Mouse (Mus musculus): Measurements from ENCODE around the gene D230025D16Rik.

D230025D16Rik gene

DNA sequence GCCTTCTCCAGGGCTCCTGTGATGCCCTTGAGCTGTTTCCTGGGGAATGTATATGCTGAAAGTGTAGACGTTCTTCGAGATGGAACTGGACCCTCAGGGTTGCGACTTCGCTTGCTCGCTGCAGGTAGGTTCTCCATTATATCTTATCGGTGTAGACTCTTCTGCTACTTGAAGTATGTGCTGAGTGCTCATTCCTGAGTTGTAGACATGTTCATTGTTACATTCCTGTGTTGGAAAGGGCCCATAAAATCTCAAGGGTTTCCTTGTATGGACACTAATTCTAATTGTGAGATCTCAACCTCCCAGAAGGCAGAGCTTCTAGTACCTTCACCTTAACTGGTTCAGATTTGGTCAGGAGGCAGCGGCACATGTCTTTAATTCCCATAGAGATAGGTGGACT is 16.1 kb downstream of the D230025D16Rik start:
- DNase-seq, result no peak

DNA sequence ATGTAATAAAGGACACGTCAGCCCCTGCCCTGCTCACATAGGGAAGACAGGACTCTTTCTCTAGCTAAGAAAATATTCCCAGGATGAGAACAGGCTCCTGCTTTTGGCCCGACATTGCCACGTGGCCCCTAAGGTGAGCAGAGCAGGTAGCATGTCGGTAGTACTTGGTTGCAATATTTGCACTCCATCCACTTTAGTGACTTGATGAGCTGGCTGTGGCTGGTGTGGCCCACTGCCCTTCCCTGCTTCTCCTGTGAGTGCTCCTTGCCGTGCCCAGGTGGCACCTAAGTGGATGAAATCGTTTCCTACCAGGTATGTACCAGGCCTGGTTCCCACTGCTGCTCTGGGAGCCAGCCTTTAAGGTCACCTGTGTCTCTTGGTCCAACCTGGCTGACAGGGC is 27.0 kb downstream of the D230025D16Rik start:
- no peak for DNase-seq

DNA sequence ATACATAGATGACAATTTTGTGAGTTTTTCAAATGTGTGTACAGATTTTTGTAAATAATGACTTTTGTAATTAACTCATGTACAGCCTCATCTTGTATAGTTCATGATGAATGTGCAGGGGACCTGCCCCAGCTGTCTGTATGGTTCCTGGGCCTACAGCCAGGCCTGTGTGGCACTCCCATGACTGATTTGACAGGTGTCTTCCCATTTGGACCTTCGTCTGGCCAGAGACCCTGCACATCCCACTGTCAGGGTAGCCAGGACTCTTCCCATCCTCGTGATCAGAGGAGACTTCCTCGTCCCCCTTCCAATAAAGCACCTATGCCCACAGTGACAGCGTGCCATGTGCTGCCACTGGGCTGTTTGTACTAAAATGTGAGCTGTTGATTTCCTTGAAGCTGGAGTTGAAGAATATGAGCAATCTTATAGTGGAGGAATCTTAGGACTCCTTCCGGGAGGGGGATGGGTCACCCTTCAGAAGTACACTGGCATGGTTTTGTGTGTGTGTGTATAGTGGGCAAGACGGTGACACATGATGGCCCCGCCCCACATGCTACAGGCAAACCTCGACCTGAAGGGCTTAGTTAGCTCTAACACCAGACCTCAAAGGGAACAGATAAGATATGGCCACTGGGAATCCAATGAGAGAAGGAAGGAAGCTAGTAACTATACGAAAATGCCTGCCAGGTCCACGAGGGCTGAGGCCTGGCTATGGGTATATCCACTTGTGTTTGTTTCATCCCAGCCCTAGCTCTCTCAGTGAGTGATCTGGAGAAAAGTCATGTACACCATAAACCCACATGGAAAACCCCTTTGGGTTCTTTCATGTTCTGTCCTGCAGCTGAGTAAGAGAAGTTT is 28.0 kb downstream of the D230025D16Rik start:
- no peak for DNase-seq

DNA sequence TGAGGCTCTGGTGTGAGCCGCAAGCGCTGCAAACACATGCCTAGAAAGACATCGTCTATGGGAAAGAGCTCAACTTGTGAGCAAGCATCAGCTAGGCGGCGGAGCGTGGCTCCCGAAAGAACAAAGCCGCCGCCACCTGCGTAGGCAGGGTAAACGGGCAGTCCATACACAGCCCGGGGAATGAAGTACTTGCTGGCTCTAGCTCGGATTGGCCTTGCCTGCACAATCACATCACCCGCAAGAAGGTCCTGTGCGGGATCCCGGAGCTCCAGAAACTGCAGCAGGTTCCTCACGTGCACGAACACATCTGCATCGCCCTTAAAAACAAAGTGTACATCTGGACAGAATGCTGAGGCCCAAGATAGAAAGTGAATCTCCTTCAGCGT is 28.8 kb downstream of the D230025D16Rik start:
- DNase-seq, result peak; percentile 31

DNA sequence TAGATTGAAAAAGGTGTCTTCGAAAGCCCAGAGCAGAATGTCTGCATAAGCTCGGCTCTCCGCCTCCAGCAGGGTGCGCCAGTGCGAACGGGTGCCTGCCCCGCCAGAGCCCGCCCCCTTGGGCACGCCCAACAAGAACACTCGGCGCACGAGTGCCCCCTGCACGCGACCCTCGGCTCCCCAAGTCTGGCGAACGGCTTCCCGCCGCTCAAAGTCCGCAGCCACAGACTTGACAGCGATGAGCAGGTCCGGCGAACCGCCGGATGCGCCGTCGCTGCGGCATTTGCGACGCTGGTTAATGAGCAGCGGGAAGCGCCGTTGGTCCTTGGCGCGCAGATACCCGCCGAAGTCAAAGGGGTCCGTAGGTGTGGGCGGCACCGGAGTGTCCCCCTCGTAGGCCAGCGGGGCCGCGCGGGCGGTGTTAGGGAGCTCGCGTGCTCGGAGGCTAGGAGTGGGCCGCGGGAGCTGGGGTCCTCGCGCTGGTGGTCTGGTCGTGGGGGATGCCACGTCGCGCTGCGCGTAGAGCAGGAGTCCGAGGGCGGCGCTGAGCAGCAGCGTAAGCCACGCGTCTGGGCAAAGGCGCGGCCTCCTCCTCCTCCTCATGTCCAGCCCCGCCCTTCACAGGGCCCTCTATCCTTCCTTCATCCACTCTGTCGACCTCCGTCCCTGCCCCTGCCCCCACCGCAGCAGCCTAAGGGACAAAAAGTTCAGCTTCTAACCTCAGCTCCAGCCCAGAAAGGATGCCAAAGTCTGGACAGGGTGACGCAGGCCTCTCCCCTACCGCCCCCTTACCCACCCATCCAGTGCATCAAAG is 29.4 kb downstream of the D230025D16Rik start:
- peak; percentile 97 for DNase-seq

DNA sequence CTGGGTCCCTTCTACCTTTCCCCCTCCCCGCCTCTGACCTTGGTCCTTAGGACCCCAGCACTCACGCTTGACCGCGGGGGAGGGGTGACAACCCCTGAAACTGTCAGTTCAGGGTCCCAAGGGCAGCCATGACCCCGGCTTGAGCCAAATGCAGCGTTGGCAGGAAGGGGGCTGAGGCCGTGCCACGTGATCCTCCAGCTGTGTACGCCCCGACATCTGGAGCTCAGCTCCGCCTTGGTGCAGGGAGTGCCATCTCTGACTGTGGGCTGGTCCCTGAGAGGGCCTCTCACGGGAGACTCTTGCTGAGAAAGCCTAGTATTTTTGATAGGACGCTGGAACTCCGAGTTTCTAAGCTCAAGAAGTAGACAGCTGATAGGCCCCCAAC is 30.0 kb downstream of the D230025D16Rik start, which contains the start of gene B3gnt9:
TSS of gene B3gnt9 (minus strand) at position 188 of the 385 bp plus-strand sequence.
- no peak for DNase-seq

DNA sequence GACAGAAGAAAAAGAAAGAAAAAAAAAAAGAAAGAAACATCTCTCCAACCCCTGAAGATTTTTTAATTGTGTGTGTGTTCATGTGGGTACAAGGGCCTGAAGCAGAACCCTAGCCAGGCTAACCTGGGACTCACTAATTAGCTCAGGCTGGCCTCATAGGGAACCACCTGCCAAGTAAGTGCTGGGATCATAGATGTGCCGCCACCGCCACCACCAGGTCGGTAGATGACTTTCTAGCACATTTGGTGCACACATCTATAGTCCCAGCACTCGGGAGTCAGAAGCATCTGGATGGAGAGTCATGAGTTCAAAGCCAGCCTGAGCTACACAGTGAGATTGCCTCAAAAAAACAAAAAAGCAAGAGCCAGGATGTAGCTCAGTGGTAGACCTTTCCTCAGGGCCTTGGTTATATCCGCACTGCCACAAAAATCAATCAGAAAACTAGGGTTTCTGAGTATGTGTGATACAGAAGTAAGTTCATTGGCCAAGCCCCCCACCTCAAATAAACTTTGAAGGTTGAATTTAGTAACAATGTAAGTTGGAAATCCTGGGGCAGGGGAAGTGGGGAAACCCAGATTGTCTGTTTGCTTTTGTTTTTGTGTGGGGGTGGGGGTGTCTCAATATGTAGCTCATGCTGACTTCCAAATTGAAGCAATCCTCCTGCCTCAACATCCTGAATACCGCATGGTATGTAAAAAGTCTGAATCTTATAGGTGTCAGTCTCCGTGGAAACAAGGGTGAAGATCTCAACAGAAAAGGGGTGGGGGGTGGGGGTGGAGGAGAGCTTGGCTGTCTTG is 32.6 kb downstream of the D230025D16Rik start:
- no peak for DNase-seq

DNA sequence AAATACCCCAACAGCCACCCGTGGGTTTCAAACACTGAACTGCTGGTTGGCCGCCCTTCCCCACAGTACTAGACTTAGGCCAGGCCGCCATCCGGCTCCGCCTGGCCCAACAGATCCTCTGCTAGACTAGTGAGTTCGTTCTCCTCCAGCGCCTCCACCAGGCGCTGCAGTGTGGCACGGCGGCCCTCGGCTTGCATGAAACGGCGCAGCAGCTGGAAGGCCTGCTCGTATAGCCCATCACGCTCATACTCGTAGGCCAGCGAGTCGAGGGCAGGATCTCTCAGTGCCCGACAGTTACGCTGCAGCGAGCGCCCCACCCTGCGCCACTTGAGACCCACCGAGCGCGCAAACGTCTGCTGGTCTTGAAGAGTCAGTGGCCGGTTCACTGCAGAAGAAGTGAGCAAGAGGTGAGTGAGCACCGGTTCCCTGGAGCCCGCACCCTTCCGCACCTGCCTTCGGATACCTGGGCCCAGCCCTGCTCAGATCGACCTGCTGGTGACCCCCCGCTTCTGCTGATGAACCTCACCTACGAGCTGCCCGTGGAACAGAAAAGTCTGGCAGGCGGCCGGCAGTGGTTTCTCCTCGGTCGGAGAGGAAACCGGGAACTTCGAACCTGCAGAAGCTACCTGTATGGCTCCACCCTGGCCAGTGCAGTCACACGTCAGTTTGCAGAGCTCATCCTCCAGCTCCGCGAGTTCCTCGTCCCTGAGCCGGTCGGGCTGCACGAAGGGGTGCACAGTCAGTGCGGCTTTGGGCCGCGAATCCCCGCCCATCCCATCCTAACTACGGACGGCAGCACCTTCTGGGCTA is 34.2 kb downstream of the D230025D16Rik start:
- no peak for DNase-seq

DNA sequence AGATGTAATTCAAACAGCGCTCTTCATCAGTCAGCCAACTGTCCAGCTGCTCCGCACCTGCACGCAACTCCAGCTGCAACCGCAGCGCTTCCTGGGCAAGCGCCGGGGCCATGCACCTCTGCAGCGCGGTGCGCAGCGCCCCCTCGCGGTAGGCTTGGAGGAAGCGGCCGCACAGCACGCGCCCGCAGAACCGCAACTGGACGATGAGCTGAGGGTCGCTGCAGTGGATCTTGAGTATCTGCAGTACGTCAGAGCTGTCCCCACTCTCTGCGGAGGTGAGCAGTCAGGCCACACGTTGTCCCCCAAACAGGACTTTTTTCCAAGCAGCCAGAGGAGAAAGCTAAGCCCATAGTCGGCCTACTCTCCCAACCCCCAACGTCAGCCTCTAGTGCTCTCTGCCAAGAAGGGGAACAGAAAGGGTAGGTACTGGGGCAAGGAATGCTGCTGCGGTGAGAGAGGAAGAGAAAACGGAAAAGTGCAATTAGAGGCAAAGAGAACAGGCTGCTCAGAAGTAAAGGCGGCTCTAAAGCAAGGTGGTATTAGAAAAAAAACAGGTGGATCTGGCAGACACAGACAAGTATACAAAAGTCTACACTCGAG is 34.9 kb downstream of the D230025D16Rik start:
- DNase-seq, result peak; percentile 83

DNA sequence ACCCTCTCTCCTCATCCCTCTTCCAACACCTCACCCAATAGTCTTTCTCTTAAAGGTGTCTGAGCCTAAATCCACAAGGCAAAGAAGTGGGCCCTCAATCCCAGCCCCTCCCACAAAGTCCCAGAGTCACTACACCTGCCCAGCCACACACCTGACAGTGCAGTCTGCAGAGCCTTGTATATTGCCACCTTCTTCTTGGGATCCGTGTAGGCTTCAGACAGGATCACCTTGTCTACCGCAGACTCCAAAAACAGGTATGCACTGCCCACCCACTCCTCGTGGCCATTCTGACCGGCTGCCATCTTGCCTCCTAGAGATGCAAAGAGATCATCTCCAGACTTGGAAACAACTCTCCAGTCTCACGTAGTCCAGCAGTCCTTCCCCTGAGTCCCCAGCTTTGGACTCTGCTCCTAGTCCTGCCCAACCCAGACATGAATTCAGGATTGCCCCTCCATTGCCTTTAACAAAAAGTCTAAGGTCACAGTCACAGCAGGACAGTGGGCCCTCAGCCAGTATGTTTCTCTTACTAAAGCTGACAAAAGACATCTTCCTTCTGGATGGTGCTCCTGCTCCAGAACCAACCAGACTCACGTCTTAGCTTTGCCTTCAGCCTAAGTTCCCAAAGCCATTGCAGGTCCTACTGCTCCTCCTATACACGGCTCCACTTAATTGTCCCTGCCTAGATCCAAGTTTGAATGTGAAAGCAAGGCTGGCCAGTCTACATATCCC is 35.6 kb downstream of the D230025D16Rik start:
- no peak for DNase-seq

DNA sequence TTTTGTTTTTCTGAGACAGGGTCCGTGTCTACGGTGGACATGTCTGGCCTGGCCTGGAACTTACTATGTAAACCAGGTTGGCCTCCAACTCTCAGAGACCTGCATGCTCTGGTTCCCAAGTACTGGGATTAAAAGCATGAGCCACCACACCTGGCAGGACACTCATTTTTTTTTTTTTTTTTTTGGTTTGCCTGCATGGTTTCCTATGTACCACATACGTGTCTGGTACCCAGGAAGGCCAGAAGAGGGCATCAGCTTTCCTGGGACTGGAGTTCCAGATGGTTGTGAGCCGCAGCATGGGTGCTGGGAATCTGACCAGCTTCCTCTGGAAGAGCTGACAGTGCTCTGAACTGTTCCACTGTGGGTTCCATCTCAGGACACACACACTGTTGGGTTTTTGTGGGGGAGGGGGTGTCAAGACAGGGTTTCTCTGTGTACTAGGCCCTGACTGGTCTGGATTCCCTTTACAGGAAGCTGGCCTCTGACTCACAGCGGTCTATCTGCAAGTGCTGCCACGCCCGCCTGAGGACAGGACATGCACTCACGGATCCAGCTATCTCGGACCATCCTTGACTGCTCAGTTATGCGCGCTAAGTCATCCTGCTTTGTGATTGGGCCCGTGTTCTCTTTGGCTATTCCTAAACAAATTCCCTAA is 36.5 kb downstream of the D230025D16Rik start:
- DNase-seq, result no peak

DNA sequence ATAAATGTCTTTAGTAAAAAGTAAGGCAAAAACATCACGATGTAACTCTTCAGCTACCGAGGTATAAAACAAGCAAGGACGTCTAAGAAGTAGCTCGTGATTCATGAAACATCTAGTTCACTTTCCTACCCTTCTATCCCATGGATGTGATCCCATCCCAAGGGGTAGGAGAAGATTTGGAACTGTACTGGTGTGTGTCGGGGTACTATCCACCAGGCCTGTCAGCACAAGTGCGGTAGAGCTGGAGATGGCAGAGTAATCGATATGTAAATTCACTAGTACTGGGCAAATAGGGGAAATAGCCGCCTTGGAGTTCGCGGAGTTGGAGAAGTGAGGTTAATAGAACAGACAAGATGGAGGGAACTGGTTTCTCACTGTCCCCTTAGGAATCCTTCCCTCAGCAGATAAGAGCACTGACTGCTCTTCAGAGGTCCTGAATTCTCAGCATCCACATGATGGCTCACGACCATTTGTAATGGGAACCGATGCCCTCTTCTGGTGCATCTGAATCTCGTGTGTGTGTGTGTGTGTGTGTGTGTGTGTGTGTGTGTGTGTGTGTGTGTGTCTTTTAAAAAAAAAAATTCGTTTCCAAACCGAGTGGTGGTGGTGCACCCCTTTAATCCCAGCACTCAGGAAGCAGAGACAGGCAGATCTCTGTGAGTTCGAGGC is 38.4 kb downstream of the D230025D16Rik start:
- no peak for DNase-seq

DNA sequence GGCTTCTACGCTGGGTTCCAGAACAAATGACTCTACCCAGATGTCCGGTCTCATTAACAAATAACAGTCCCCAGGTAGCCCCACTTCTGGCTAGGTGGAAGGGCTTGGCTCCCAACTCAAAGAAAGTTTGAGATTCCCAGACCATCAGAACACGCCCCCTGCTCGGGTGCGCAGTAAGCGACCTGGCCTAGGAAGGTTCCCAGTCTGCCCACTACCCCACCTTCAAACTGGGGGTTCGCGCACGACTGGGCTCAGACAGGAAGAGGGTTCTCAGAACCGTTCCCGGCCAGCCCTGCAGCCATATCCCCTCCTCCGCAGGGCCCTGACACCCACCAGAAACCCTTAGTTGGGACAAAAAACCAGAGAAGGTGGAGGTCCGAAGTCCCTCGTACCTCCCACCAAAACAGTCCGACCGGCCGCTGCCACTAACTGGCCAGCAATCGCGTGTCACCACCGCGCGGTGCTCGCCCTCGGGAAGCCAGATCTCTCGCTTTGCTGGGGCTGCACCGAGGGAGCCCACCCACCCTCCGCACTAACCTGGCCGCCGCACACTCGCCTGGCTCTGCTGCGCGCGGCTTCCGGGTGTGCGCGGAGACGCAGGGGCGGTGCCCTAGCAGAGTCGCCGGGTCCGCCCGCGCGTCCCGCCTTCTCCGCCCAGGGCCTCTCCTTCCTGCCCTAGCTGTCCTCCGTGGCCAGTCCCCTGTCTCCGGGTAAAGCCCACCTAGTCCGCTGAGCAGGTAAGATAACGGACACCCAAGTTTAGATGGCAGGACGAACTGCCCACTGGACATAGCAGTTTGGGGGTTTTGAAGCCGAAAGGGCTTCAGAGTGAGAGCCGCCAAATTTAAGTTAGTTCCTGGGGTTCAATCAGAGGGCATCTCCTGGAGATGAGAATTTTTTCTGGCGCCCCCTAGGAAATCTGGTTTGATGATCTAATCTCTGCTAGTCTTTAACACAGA is 39.4 kb downstream of the D230025D16Rik start, which contains the start of the genes Tradd and Fbxl8:
TSS of gene Tradd (minus strand) at position 586 of the 959 bp plus-strand sequence.
TSS of gene Fbxl8 (plus strand) at position 625 of the 959 bp plus-strand sequence.
- DNase-seq, result no peak

DNA sequence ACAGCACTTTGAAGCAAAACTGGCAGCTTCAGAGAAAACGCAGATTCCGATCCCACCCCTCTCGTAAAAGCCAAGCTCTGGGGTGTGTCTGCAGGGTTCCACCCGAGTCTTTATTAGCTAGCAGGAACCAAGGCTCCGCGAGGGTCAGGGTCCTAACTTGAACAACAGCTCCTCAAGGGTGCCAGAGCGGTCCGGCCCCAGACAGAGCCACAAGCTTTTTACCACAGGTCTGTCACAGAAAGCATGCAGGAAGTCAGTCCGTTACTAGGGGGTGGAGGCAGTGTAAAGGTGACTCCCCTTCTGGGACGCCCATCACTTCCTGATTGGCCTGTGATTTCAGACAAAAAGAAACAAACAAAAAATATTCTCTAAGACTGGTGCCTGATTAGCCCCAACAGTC is 40.2 kb downstream of the D230025D16Rik start:
- no peak for DNase-seq

DNA sequence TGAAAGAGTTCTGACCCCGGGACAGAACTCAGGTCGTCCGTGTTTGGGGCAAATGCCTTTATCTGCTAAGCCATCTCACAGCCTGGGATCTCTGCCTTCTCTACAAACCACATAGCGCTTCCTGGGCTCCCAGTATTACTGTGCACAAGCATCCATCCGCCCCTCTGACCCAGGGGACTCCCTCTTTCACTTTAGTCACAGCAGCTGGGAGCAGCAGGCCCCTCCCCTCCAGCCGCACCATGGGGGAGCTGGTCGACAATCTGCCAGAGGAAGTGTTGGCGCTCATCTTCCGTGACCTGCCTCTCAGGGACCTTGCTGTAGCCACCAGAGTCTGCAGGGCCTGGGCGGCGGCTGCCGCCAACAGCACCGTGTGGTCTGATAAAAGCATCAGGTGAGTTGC is 41.8 kb downstream of the D230025D16Rik start:
- DNase-seq, result no peak

DNA sequence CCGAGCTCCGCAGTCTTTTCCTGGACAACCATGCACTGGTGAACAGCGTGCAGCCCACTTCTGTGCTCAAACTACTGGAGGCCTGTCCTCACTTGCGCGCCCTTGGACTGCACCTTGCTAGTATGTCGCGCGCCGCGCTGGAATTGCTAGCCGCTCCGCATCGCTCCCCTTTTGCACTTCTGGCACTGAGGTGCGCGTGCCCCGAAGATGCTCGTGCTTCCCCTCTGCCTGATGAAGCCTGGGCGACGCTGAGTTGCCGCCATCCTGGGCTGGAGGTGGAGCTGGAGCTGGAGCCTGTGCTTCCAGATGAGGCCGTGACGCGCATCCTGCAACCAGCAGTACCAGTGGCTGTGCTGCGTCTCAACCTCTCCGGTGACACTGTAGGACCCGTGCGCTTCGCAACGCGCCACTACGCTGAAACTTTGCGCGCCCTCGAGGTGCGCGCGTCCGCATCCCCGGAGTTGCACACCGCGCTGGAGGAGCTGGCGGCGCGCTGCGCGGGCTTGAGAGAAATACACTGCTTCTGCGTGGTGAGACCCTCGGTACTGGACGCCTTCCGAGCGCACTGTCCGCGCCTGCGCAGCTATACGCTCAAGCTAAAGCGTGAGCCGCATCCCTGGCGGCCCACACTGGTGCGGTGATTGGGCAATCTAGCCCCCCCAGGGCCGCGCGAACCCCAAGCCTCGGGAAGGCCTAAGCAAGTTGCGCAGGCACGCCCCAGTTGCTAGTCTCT is 43.6 kb downstream of the D230025D16Rik start:
- DNase-seq, result peak; percentile 89

DNA sequence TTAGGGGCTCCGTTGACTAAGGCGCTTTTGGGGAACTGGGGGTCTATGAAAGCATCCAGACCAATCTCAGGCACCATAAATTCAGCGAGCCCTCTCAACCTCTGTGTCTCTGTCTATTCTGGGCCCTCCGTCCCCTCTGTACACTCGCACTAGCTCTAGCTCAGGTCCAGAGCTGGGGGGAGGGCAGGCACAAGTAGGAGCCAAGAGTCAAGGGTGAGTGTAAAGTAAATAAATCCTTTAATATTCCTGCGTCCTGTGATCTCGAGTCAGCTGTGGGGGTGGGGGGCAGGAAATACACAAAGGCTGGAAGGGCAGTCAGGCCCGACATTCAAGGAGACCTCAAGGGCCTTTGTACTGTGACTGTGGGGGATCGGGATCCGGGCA is 44.1 kb downstream of the D230025D16Rik start:
- DNase-seq, result no peak

DNA sequence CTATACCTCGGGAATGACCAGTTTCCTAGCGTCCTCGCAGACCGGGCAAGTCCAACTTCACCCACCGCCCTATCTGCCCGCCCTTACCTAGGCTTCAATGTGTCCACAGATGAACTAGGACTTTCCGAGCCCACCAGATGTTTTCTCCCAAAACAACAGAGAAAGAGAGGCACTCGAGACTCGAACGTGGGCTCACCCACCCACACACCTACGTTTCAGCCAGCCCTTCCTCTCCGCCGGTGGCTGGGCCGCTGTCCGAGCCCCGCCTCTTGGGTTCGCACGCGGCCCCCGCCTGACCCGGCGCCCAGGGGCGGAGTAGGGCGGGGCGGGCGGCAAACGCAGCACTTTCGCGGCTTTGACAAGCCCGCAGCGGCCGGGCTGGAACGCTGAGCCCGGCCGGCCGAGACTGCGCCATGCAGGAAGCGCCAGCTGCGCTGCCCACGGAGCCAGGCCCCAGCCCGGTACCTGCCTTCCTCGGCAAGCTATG is 44.6 kb downstream of the D230025D16Rik start, which contains the start of gene Hsf4:
TSS of gene Hsf4 (plus strand) at position 341 of the 487 bp plus-strand sequence.
- no peak for DNase-seq

All from right cerebral cortex, postnatal 4 days (tissue).